Mouse (Mus musculus) CH12.LX (cell line): ENCODE measurements around the gene Adtrp. TPM values are rescaled to one million over a fixed set of nuclear protein-coding genes. Genes with fewer than 3 reads are reported as not detected.
A peak's percentile ranks its signal among the peaks of the same experiment; 100 is the strongest.

Experiments
- DNase-seq: peaks from one replicate; pipeline ENCODE4 v3.0.0-alpha.2; 2013; ENCODE audit errors: extremely low read depth
- H3K27ac ChIP-seq: 2 replicates; pipeline ENCODE4 v1.5.1; 2012; ENCODE audit warnings: low read depth, mild to moderate bottlenecking, control low read depth, moderate library complexity; ENCODE audit not compliant: insufficient read depth
- H3K27me3 ChIP-seq: replicated peaks from 2 replicates; pipeline ENCODE3; 2012; ENCODE audit warnings: inconsistent platforms
- H3K36me3 ChIP-seq, 2 experiments: replicated peaks in 1 of 2; 2 replicates each; pipeline versions ENCODE3 to v1.6.1; 2012; ENCODE audit warnings: inconsistent platforms in 1 of 2, low read length in 1 of 2, mild to moderate bottlenecking in 1 of 2, mixed read lengths in 1 of 2, moderate library complexity in 1 of 2; ENCODE audit not compliant: control insufficient read depth in 1 of 2, insufficient read depth in 1 of 2
- H3K4me1 ChIP-seq, 2 experiments: 2 replicates each; pipeline ENCODE4 v1.6.1; 2012; ENCODE audit warnings: inconsistent platforms in 1 of 2, moderate library complexity in 1 of 2; ENCODE audit not compliant: insufficient read depth in 2 of 2, control insufficient read depth in 1 of 2
- H3K4me2 ChIP-seq: 2 replicates; pipeline ENCODE4 v1.6.1; 2012; ENCODE audit warnings: low read depth, mild to moderate bottlenecking, control low read depth; ENCODE audit not compliant: poor library complexity, insufficient read depth, severe bottlenecking
- H3K4me3 ChIP-seq, 3 experiments: fragments of 150-350 bp in 1 of 3; sonication (generic) in 1 of 3; replicated peaks in 1 of 3; 2 replicates each; pipeline versions ENCODE3 to v1.5.1; 2011 to 2012; ENCODE audit warnings: low read depth in 2 of 3, low read length in 2 of 3, mild to moderate bottlenecking in 2 of 3, moderate library complexity in 2 of 3, control low read depth in 1 of 3, improper control_type of control experiment in 1 of 3, inconsistent platforms in 1 of 3, mixed read lengths in 1 of 3; ENCODE audit not compliant: poor library complexity in 1 of 3
- H3K79me2 ChIP-seq: replicated peaks from 2 replicates; pipeline ENCODE4 v1.6.1; 2012; ENCODE audit warnings: mild to moderate bottlenecking, moderate library complexity; ENCODE audit not compliant: control insufficient read depth, poor library complexity, insufficient read depth, severe bottlenecking; ENCODE audit errors: extremely low read depth
- H3K9ac ChIP-seq: 2 replicates; pipeline ENCODE4 v1.6.1; 2012; ENCODE audit warnings: low read depth, mild to moderate bottlenecking, control low read depth, moderate library complexity; ENCODE audit not compliant: insufficient read depth
- H3K9me3 ChIP-seq: replicated peaks from 2 replicates; pipeline ENCODE3; 2012; ENCODE audit warnings: low read length, inconsistent platforms, mixed read lengths
- CHD1 ChIP-seq: IDR thresholded peaks from 2 replicates; pipeline ENCODE4 v1.6.1; 2012; ENCODE audit warnings: low read depth, low read length, improper control_type of control experiment, inconsistent platforms
- CTCF ChIP-seq, 2 experiments: IDR thresholded peaks in 1 of 2; conservative IDR thresholded peaks in 1 of 2; 2 replicates each; pipeline ENCODE4 v1.5.1; 2011 to 2012; ENCODE audit warnings: low read depth in 2 of 2, low read length in 2 of 2, improper control_type of control experiment in 1 of 2, inconsistent platforms in 1 of 2, mild to moderate bottlenecking in 1 of 2, moderate library complexity in 1 of 2
- GABPA ChIP-seq: IDR thresholded peaks from 2 replicates; pipeline ENCODE4 v1.6.1; 2012; ENCODE audit warnings: low read depth, low read length, improper control_type of control experiment, inconsistent platforms; ENCODE audit not compliant: insufficient replicate concordance
- IRF4 ChIP-seq: IDR thresholded peaks from 2 replicates; pipeline ENCODE4 v1.6.1; 2014; ENCODE audit warnings: low read depth, mild to moderate bottlenecking, inconsistent platforms, low read length, improper control_type of control experiment
- JUN ChIP-seq: IDR thresholded peaks from 2 replicates; pipeline ENCODE4 v1.6.1; 2011; ENCODE audit warnings: low read depth, mild to moderate bottlenecking, low read length, improper control_type of control experiment, moderate library complexity; ENCODE audit not compliant: insufficient read depth
- MAX ChIP-seq: IDR thresholded peaks from 2 replicates; pipeline ENCODE4 v1.6.1; 2011; ENCODE audit warnings: low read length, improper control_type of control experiment
- MAZ ChIP-seq: IDR thresholded peaks from 2 replicates; pipeline ENCODE4 v1.6.1; 2012; ENCODE audit warnings: low read depth, mild to moderate bottlenecking, inconsistent platforms, low read length, improper control_type of control experiment, moderate library complexity
- NRF1 ChIP-seq: IDR thresholded peaks from 2 replicates; pipeline ENCODE4 v1.6.1; 2014; ENCODE audit warnings: low read depth, mild to moderate bottlenecking, inconsistent platforms, low read length, improper control_type of control experiment, moderate library complexity
- POLR2AphosphoS2 ChIP-seq: IDR thresholded peaks from 2 replicates; pipeline ENCODE4 v1.6.1; 2011; ENCODE audit warnings: low read depth, low read length, improper control_type of control experiment
- RAD21 ChIP-seq: IDR thresholded peaks from 2 replicates; pipeline ENCODE4 v1.6.1; 2011; ENCODE audit warnings: low read depth, mild to moderate bottlenecking, low read length, improper control_type of control experiment, moderate library complexity
- UBTF ChIP-seq: IDR thresholded peaks from 2 replicates; pipeline ENCODE4 v1.6.1; 2012; ENCODE audit warnings: low read depth, mild to moderate bottlenecking, inconsistent platforms, low read length, improper control_type of control experiment, moderate library complexity
- ZC3H11A ChIP-seq: IDR thresholded peaks from 2 replicates; pipeline ENCODE4 v1.6.1; 2012; ENCODE audit warnings: low read depth, mild to moderate bottlenecking, inconsistent platforms, low read length, improper control_type of control experiment
- ZMIZ1 ChIP-seq: IDR thresholded peaks from 2 replicates; pipeline ENCODE4 v1.6.1; 2012; ENCODE audit warnings: low read depth, mild to moderate bottlenecking, inconsistent platforms, low read length, improper control_type of control experiment
- ZNF384 ChIP-seq: IDR thresholded peaks from 2 replicates; pipeline ENCODE4 v1.6.1; 2012; ENCODE audit warnings: low read depth, low read length, improper control_type of control experiment, inconsistent platforms
- dilution Hi-C: fragments of 300-500 bp; cut with MboI; formaldehyde crosslinking; loops from 2 replicates; pipeline ENCODE4 v1.14.3; 2020; ENCODE audit warnings: low sequenced_read_pairs; ENCODE audit not compliant: extremely low pct_unique_long_range_greater_than_20kb, extremely low pct_ligation_motif_present
- in situ Hi-C: fragments of 300-500 bp; cut with MboI; formaldehyde crosslinking; loops from 3 replicates; pipeline ENCODE4 v1.14.3; 2019; ENCODE audit warnings: low sequenced_read_pairs, low pct_ligation_motif_present, low pct_unique_long_range_greater_than_20kb, mixed read lengths
- polyA plus RNA-seq: library from polyadenylated mRNA; unstranded; fragments of >175 nt; gene quantifications from 2 replicates; pipeline ENCODE4 v1.2.1, GENCODE M21; 2012; ENCODE audit warnings: low read depth; ENCODE audit not compliant: insufficient read length
- total RNA-seq, 2 experiments: library from RNA; depleted of rRNA; stranded (reverse); fragments of 300-350 nt in 1 of 2; fragments of >200 nt in 1 of 2; gene quantifications; 2 replicates each; pipeline ENCODE4 v1.2.3; 2012 to 2014

The Adtrp gene
- total and polyA plus RNA-seq, 3 experiments: 4.2 to 37.1 (median 7.2) TPM

GRCm38 (mm10) chr13:41787863-41788536 lies 59.5 kb downstream of the Adtrp start (continued):
- TF ChIP-seq MAZ (peak; percentile 42; the same call in 1 of the 2 replicates), POLR2AphosphoS2 (no peak), ZNF384 (peak; percentile 53), JUN (peak; percentile 61)
- TF ChIP-seq, all 38 proteins: peak for 20

DNA sequence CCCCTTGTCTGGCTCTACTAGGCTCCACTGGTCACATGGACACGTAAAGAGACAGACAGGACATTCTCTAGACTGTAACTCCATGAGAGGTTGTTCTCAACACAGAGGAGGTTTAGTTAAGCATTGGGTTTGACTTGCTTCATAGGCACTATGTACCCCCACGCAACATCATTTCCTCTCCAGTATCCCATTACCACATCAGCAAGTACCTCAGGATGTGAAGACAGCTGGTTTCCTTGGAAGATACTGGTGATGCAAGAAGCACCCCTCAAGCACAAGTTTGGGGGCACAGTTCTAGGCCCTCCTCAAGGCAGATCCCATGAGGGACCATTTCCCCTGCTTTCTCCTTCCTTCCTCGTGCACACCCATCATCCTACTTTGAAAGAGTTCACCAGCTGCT lies 60.8 kb downstream of the Adtrp start:
- Histone ChIP-seq H3K4me3 (no peak overlapping the region), H3K79me2 (no peaks in the 10 kb centered on the region), H3K27ac (peak overlapping the region; percentile 23; the same call in 1 of the 2 replicates), H3K27me3 (no peaks in the 10 kb centered on the region), H3K4me2 (no peak overlapping the region), H3K9ac (no peak overlapping the region), H3K4me1 (peaks cover 29 to 63% of the 10 kb centered on the region in 2 experiments), H3K36me3 (no peaks in the 10 kb centered on the region), H3K9me3 (peaks cover 2% of the 10 kb centered on the region)
- no peak for DNase-seq
- in situ Hi-C loops (no loop called here), dilution Hi-C loops (no loop called here)
- no peak for TF ChIP-seq ZC3H11A
- no peak for TF ChIP-seq ZMIZ1
- no peak for TF ChIP-seq UBTF
- TF ChIP-seq CTCF (conservative IDR thresholded peaks at IDR 0.05 in 1 of 2, IDR thresholded peaks at IDR 0.05 in 1 of 2; ENCODE audit: low read depth in 2 of 2, low read length in 2 of 2): no peak
- TF ChIP-seq CHD1: no peak
- no peak for TF ChIP-seq IRF4
- no peak for TF ChIP-seq MAX
- TF ChIP-seq NRF1: no peak
- TF ChIP-seq RAD21: no peak

- Histone ChIP-seq H3K4me3 (no peak overlapping the region), H3K27me3 (no peaks in the 10 kb centered on the region), H3K4me2 (no peak overlapping the region), H3K36me3 (no peaks in the 10 kb centered on the region)
- DNase-seq: no peak
- TF ChIP-seq ZNF384 (no peak), GABPA (no peak)
- TF ChIP-seq, all 38 proteins: peak for 0
- no peak overlapping the region for H3K27ac ChIP-seq
- dilution Hi-C loops: no loop called here
- peaks cover 2% of the 10 kb centered on the region for H3K9me3 ChIP-seq
- in situ Hi-C loops: no loop called here
- H3K9ac ChIP-seq: no peak overlapping the region
- H3K4me1 ChIP-seq: peaks cover 29 to 60% of the 10 kb centered on the region in 2 experiments
- no peaks in the 10 kb centered on the region for H3K79me2 ChIP-seq
Observed at GRCm38 (mm10) chr13:41784889-41785701, 62.4 kb downstream of the Adtrp start.
